Mouse (Mus musculus): ENCODE data around the gene Slc1a7. TPM values are rescaled to one million over a fixed set of nuclear protein-coding genes. Genes with fewer than 3 reads are reported as not detected.
A peak's percentile ranks its signal among the peaks of the same experiment; 100 is the strongest.

Gene Slc1a7
- polyA plus RNA-seq, 1 experiment from 2014 or later = not detected

GRCm38 (mm10) chr4:107938124-107938523, 30.0 kb upstream of the Slc1a7 start:
- no peak overlapping the region for H3K27ac ChIP-seq
- no peak overlapping the region for H3K4me3 ChIP-seq
- 78% methylated on average over 2 of the region's 2 CpGs for WGBS
- no peaks in the 10 kb centered on the region for H3K36me3 ChIP-seq
- no peaks in the 10 kb centered on the region for H3K4me1 ChIP-seq
- no peak for ATAC-seq (ENCODE audit: low FRiP score, low read depth)
- H3K4me2 ChIP-seq (replicated peaks) = no peak overlapping the region
- H3K9me3 ChIP-seq = no peaks in the 10 kb centered on the region
- no peak overlapping the region for H3K9ac ChIP-seq
- H3K27me3 ChIP-seq = no peaks in the 10 kb centered on the region

GRCm38 (mm10) chr4:107942741-107943140, 25.4 kb upstream of the Slc1a7 start:
- Histone ChIP-seq H3K4me3 (no peak overlapping the region), H3K4me2 (replicated peaks) (no peak overlapping the region), H3K9ac (no peak overlapping the region), H3K4me1 (no peaks in the 10 kb centered on the region), H3K9me3 (no peaks in the 10 kb centered on the region), H3K27me3 (no peaks in the 10 kb centered on the region), H3K36me3 (no peaks in the 10 kb centered on the region), H3K27ac (no peak overlapping the region)
- ATAC-seq (ENCODE audit: low FRiP score, low read depth) = no peak
- 79% methylated on average over 7 of the region's 7 CpGs for WGBS

- WGBS = 80% methylated on average over 2 of the region's 2 CpGs
- no peak for ATAC-seq (ENCODE audit: low FRiP score, low read depth)
Measured at GRCm38 (mm10) chr4:107944141-107944540, 24.0 kb upstream of the Slc1a7 start.

GRCm38 (mm10) chr4:107949918-107950317, 18.2 kb upstream of the Slc1a7 start:
- no peak for ATAC-seq (ENCODE audit: low FRiP score, low read depth)
- 67% methylated on average over 4 of the region's 4 CpGs for WGBS

More at GRCm38 (mm10) chr4:107944141-107944540, 24.0 kb upstream of the Slc1a7 start:
- Histone ChIP-seq H3K27ac (no peak overlapping the region), H3K4me2 (replicated peaks) (no peak overlapping the region), H3K4me3 (no peak overlapping the region), H3K27me3 (no peaks in the 10 kb centered on the region), H3K9ac (no peak overlapping the region), H3K9me3 (no peaks in the 10 kb centered on the region), H3K36me3 (no peaks in the 10 kb centered on the region), H3K4me1 (no peaks in the 10 kb centered on the region)

GRCm38 (mm10) chr4:107952845-107953244, 15.3 kb upstream of the Slc1a7 start:
- Histone ChIP-seq H3K9ac (no peak overlapping the region), H3K9me3 (no peaks in the 10 kb centered on the region), H3K4me2 (replicated peaks) (no peak overlapping the region), H3K27me3 (no peaks in the 10 kb centered on the region), H3K4me3 (no peak overlapping the region), H3K4me1 (peaks cover 12% of the 10 kb centered on the region), H3K36me3 (no peaks in the 10 kb centered on the region), H3K27ac (no peak overlapping the region)
- ATAC-seq (ENCODE audit: low FRiP score, low read depth) = no peak

More at GRCm38 (mm10) chr4:107949918-107950317, 18.2 kb upstream of the Slc1a7 start:
- Histone ChIP-seq H3K4me1 (no peaks in the 10 kb centered on the region; the same call in 1 of the 2 replicates), H3K4me2 (replicated peaks) (no peak overlapping the region), H3K9ac (no peak overlapping the region), H3K9me3 (no peaks in the 10 kb centered on the region), H3K4me3 (no peak overlapping the region), H3K27me3 (no peaks in the 10 kb centered on the region), H3K27ac (no peak overlapping the region), H3K36me3 (no peaks in the 10 kb centered on the region)

- WGBS = 46% methylated on average over 5 of the region's 5 CpGs
- Histone ChIP-seq H3K27me3 (no peaks in the 10 kb centered on the region), H3K9me3 (no peaks in the 10 kb centered on the region), H3K27ac (no peak overlapping the region), H3K4me1 (peaks cover 12% of the 10 kb centered on the region), H3K9ac (no peak overlapping the region), H3K4me2 (replicated peaks) (no peak overlapping the region), H3K36me3 (no peaks in the 10 kb centered on the region), H3K4me3 (no peak overlapping the region)
- no peak for ATAC-seq (ENCODE audit: low FRiP score, low read depth)
Measured at GRCm38 (mm10) chr4:107955691-107956090, 12.4 kb upstream of the Slc1a7 start.

GRCm38 (mm10) chr4:107958487-107958886, 9.6 kb upstream of the Slc1a7 start:
- peaks cover 25% of the 10 kb centered on the region for H3K4me1 ChIP-seq
- no peaks in the 10 kb centered on the region for H3K9me3 ChIP-seq
- no peak overlapping the region for H3K4me3 ChIP-seq
- no peaks in the 10 kb centered on the region for H3K27me3 ChIP-seq
- WGBS = 49% methylated on average over 7 of the region's 7 CpGs
- ATAC-seq (ENCODE audit: low FRiP score, low read depth) = no peak
- no peak overlapping the region for H3K9ac ChIP-seq
- H3K4me2 ChIP-seq (replicated peaks) = no peak overlapping the region
- no peaks in the 10 kb centered on the region for H3K36me3 ChIP-seq
- no peak overlapping the region for H3K27ac ChIP-seq

GRCm38 (mm10) chr4:107962044-107962732, 5.9 kb upstream of the Slc1a7 start:
- Histone ChIP-seq H3K4me3 (no peak overlapping the region), H3K4me2 (replicated peaks) (no peak overlapping the region), H3K36me3 (no peaks in the 10 kb centered on the region), H3K4me1 (peaks cover 13% of the 10 kb centered on the region), H3K27ac (no peak overlapping the region), H3K9me3 (no peaks in the 10 kb centered on the region), H3K9ac (no peak overlapping the region), H3K27me3 (no peaks in the 10 kb centered on the region)
- whole genome bisulfite sequencing = 53% methylated on average over 11 of the region's 11 CpGs
- ATAC-seq (ENCODE audit: low FRiP score, low read depth) = peak; percentile 77

- Histone ChIP-seq H3K4me1 (peaks cover 13% of the 10 kb centered on the region), H3K4me2 (replicated peaks) (no peak overlapping the region), H3K9me3 (no peaks in the 10 kb centered on the region), H3K9ac (no peak overlapping the region), H3K27ac (no peak overlapping the region), H3K4me3 (no peak overlapping the region), H3K36me3 (no peaks in the 10 kb centered on the region), H3K27me3 (no peaks in the 10 kb centered on the region)
- 92% methylated on average over 2 of the region's 2 CpGs for WGBS
- ATAC-seq (ENCODE audit: low FRiP score, low read depth) = no peak
Measured at GRCm38 (mm10) chr4:107962792-107963191, 5.3 kb upstream of the Slc1a7 start.

- Histone ChIP-seq H3K9ac (no peak overlapping the region), H3K4me3 (no peak overlapping the region), H3K36me3 (no peaks in the 10 kb centered on the region), H3K27me3 (no peaks in the 10 kb centered on the region), H3K27ac (no peak overlapping the region), H3K4me1 (peaks cover 13% of the 10 kb centered on the region), H3K9me3 (no peaks in the 10 kb centered on the region), H3K4me2 (replicated peaks) (no peak overlapping the region)
- 49% methylated on average over 5 of the region's 5 CpGs for WGBS
- ATAC-seq (ENCODE audit: low FRiP score, low read depth) = no peak
Measured at GRCm38 (mm10) chr4:107966416-107967109, 1.6 kb upstream of the Slc1a7 start.

- Histone ChIP-seq H3K4me3 (no peak overlapping the region), H3K9me3 (no peaks in the 10 kb centered on the region), H3K4me2 (replicated peaks) (no peak overlapping the region), H3K27ac (no peak overlapping the region), H3K36me3 (no peaks in the 10 kb centered on the region), H3K4me1 (no peaks in the 10 kb centered on the region), H3K9ac (no peak overlapping the region), H3K27me3 (no peaks in the 10 kb centered on the region)
- ATAC-seq (ENCODE audit: low FRiP score, low read depth) = no peak
Measured at GRCm38 (mm10) chr4:107969781-107970180, 1.6 kb downstream of the Slc1a7 start.

- no peak overlapping the region for H3K4me2 ChIP-seq (replicated peaks)
- no peak overlapping the region for H3K27ac ChIP-seq
- no peak for ATAC-seq (ENCODE audit: low FRiP score, low read depth)
- no peaks in the 10 kb centered on the region for H3K4me1 ChIP-seq
- H3K9me3 ChIP-seq = no peaks in the 10 kb centered on the region
- no peak overlapping the region for H3K4me3 ChIP-seq
- H3K36me3 ChIP-seq = no peaks in the 10 kb centered on the region
- WGBS = 87% methylated on average over 1 of the region's 1 CpGs
- no peaks in the 10 kb centered on the region for H3K27me3 ChIP-seq
- H3K9ac ChIP-seq = no peak overlapping the region
Measured at GRCm38 (mm10) chr4:107971162-107971561, 3.0 kb downstream of the Slc1a7 start.

Measured in limb, embryonic 13.5 days (tissue).